Mouse (Mus musculus) activated CD4-positive, CD25-positive, alpha-beta regulatory T cell, adult 9 weeks (primary cell): ENCODE data around the gene Shld2. TPM values are rescaled to one million over a fixed set of nuclear protein-coding genes. Genes with fewer than 3 reads are reported as not detected.

Experiments used
- polyA plus RNA-seq: library from polyadenylated mRNA; unstranded; fragments of 100-300 nt; shearing (Covaris generic); gene quantifications from one replicate; pipeline ENCODE4 v1.2.1, GENCODE M21; 2017

Gene Shld2
- polyA plus RNA-seq = 6.8 TPM

DNA sequence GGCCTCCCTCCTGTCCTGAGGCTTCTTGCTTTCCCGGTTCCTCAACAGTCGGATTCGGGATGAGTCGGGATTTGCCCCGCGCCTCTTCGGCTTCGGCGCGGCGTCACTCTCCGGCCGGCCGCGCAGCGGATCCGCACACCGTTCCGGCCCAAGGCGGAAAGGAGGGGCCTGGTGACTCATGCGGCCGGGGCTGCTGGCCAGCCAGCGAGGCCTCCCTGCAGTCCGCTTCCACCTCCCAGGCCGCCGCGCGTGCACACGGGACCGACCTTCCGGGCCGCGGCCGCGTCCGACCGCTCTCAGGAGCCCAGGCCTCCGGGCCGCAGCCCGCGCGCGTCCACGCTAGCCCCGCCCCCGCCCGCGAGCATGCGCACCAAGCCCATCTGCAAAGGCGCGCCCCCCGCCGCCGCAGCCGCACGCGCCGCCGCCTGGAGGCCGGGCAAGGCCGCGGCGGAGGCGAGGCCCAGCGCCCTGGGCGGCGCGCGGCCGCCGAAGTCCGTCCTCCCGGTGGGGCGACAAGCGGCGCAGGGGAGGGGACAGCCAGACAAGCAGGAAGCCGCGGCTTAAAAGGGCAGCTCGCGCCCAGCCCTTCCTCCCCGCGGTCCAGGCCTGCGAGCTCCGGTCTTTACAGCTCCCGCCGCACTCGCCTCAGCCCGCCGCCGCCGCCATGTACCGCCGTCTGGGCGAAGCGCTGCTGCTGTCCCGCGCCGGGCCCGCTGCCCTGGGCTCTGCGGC lies at the start of gene Shld2, which contains the start of gene Glud1:
TSS of gene Shld2 (minus strand) at position 260 of the 732 bp plus-strand sequence.
TSS of gene Glud1 (plus strand) at position 494 of the 732 bp plus-strand sequence.

DNA sequence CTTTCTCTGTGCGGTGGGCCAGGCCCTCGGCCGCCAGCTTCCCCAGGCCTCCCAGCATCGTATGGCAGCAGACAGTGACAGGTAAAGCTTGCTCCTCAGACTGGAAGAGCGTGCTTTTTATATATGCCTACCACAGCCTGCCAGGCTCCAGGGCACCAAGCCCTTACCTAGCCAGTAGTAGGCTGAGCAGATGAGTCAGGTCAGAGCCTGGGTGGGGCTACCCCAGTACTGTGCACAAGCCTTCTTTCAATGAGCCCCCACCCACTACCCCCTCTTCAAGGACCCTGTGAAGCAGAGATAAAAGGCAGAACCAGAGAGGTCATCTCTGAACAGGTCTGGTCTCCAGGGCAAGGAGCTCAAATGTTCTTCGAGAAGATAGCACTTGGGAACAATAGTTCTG lies 45.0 kb upstream of the Shld2 start, which contains the start of gene Fam25c:
TSS of gene Fam25c (minus strand) at position 133 of the 400 bp plus-strand sequence.

DNA sequence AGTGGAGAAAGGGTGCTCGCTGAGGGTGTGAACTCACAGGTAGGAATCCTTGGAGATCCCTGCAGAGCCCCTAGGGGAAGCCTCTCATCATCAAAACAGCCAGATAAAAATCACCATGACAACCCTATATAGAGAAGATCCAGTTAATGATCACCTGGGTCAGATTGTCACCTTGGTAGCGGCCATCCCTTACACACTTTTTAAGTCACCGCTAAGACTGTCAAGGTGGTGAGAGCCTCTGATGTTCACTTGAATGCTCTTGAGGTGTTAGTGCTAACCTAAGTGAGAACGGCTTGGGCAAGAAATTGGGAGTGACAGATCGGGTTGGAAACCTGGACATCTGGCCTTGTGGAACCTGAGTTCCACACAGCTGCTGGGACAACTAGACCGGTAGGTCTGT lies 91.0 kb downstream of the Shld2 start, which contains the start of gene Syt15:
TSS of gene Syt15 (plus strand) at position 301 of the 400 bp plus-strand sequence.

DNA sequence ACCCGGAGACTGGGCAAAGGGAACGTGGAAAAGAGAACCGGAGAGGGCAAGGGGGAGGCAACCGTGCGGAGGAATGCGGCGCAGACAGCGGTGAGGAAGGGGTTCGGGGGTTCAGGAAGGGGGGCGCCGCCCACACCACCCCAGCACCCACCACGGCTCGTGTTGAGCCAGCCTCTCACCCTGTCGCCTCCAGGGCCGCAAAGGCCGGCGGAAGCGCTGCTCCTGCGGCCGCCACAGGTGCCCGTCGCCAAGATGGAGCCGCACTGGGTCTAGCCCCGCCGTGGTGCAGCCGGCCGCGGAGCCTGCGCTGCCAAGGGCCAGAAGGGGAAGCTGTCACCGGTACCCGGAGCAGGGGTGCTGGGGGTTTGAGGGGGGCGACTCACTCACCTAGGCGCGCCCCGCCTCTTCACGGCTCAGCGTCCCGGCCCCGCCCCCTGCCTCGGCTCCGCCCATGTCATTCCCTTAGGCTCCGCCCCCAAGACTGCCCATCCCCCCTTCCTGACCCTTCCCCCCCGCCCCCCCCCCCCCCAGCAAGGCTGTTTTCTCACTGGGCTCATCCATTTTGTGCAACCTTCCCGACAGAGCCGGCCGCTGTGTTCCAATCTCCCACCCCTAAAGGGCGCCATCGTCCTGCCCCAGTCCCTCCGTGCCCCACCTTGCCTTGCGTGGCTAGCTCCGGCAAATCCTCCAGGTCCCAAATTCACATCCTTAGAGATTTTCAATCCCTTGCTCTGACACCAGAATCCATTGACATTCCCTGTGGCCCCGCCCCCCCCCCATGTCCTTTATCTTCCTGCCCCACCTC lies 108.9 kb downstream of the Shld2 start, which contains the start of gene Gprin2:
TSS of gene Gprin2 (minus strand) at position 423 of the 805 bp plus-strand sequence.

Other genes starting within 250 kb of the Shld2 start
- not detected for gene Anxa8, start 224.5 kb downstream of the Shld2 start, polyA plus RNA-seq
- gene A630023A22Rik, start 207.7 kb downstream of the Shld2 start, polyA plus RNA-seq = not detected
- gene Npy4r, start 158.0 kb downstream of the Shld2 start, polyA plus RNA-seq = not detected
- not detected for gene Gprin2, start 108.8 kb downstream of the Shld2 start, polyA plus RNA-seq
- gene Syt15, start 90.9 kb downstream of the Shld2 start, polyA plus RNA-seq = not detected
- gene Glud1, start 234 bp upstream of the Shld2 start, polyA plus RNA-seq = 13.0 TPM
- not detected for gene Fam25c, start 44.9 kb upstream of the Shld2 start, polyA plus RNA-seq
- not detected for gene Sncg, start 64.3 kb upstream of the Shld2 start, polyA plus RNA-seq
- 0.18 TPM for gene Mmrn2, start 65.0 kb upstream of the Shld2 start, polyA plus RNA-seq
- 0.16 TPM for gene Bmpr1a, start 192.8 kb upstream of the Shld2 start, polyA plus RNA-seq
- gene 9230112D13Rik, start 212.3 kb upstream of the Shld2 start, polyA plus RNA-seq = not detected